Mouse (Mus musculus) neural tube, embryonic 14.5 days (tissue): ENCODE measurements around the gene Phactr3. TPM values are rescaled to one million over a fixed set of nuclear protein-coding genes. Genes with fewer than 3 reads are reported as not detected.

ENCODE experiments used
- ATAC-seq: fragments of 200-750 bp; cut with Nextera tagmentation; 2 replicates; pipeline ENCODE4 v1.8.0; 2017; ENCODE audit warnings: low read depth, mild to moderate bottlenecking, moderate TSS enrichment, moderate library complexity
- H3K27ac ChIP-seq: fragments of 300-500 bp; sonication (generic); 2 replicates; pipeline ENCODE4 v1.5.1; 2014; ENCODE audit warnings: low read depth, mild to moderate bottlenecking, control low read depth, low read length, moderate library complexity, mixed read lengths
- H3K27me3 ChIP-seq: fragments of 300-500 bp; sonication (generic); 2 replicates; pipeline ENCODE4 v1.6.1; 2014; ENCODE audit warnings: low read length; ENCODE audit not compliant: control insufficient read depth, insufficient read depth
- H3K36me3 ChIP-seq: fragments of 300-500 bp; sonication (generic); 2 replicates; pipeline ENCODE4 v1.6.1; 2014; ENCODE audit warnings: low read length, mixed read lengths; ENCODE audit not compliant: control insufficient read depth, insufficient read depth
- H3K4me1 ChIP-seq: fragments of 300-500 bp; sonication (generic); 2 replicates; pipeline ENCODE4 v1.6.1; 2014; ENCODE audit warnings: low read length; ENCODE audit not compliant: control insufficient read depth, insufficient read depth
- H3K4me2 ChIP-seq: fragments of 300-500 bp; sonication (generic); 2 replicates; pipeline ENCODE4 v1.6.1; 2014; ENCODE audit warnings: mild to moderate bottlenecking, low read depth, low read length, control low read depth
- H3K4me3 ChIP-seq: fragments of 300-500 bp; sonication (generic); 2 replicates; pipeline ENCODE4 v1.5.1; 2014; ENCODE audit warnings: low read depth, low read length, control low read depth, mixed read lengths
- H3K9ac ChIP-seq: fragments of 300-500 bp; sonication (generic); replicated peaks from 2 replicates; pipeline ENCODE4 v1.6.1; 2014; ENCODE audit warnings: low read depth, mild to moderate bottlenecking, control low read depth, low read length, mixed read lengths
- H3K9me3 ChIP-seq: fragments of 300-500 bp; sonication (generic); 2 replicates; pipeline ENCODE4 v1.6.1; 2016; ENCODE audit warnings: low read length; ENCODE audit not compliant: control insufficient read depth
- WGBS: fragments of 180-500 bp; shearing (Covaris S2); extraction: QIAGEN DNeasy Blood & Tissue Kit; methylation state at CpG from one replicate; pipeline ENCODE4 v1.1.7; 2014; 5-methylcytosine and 5-hydroxymethylcytosine counted together
- polyA plus RNA-seq: library from polyadenylated mRNA; unstranded; fragments of >200 nt; fragmentation: Nextera tagmentation; extraction: Ambion mirVana; gene quantifications from 2 replicates; pipeline ENCODE4 v1.2.1, GENCODE M21; 2014

The Phactr3 gene
- polyA plus RNA-seq, 1 experiment from 2014 or later: 66.9 TPM

GRCm38 (mm10) chr2:178163981-178164380 lies 45.2 kb downstream of the Phactr3 start:
- H3K4me2 ChIP-seq: no peak overlapping the region
- no peaks in the 10 kb centered on the region for H3K9me3 ChIP-seq
- H3K36me3 ChIP-seq: no peaks in the 10 kb centered on the region
- H3K27ac ChIP-seq: no peak overlapping the region
- H3K4me1 ChIP-seq: no peaks in the 10 kb centered on the region
- H3K4me3 ChIP-seq: no peak overlapping the region
- WGBS: 94% methylated on average over 1 of the region's 1 CpGs
- H3K9ac ChIP-seq: no peak overlapping the region
- ATAC-seq: no peak
- H3K27me3 ChIP-seq: no peaks in the 10 kb centered on the region

- Histone ChIP-seq H3K36me3 (no peaks in the 10 kb centered on the region), H3K27ac (no peak overlapping the region), H3K9me3 (no peaks in the 10 kb centered on the region), H3K9ac (no peak overlapping the region), H3K27me3 (no peaks in the 10 kb centered on the region), H3K4me3 (no peak overlapping the region), H3K4me1 (0 out of 2 replicates have a peak, but pooled peaks cover 2% of the 10 kb centered on the region), H3K4me2 (no peak overlapping the region)
- ATAC-seq: no peak
- WGBS: 86% methylated on average over 10 of the region's 10 CpGs
Measured at GRCm38 (mm10) chr2:178165943-178166342, 47.2 kb downstream of the Phactr3 start.

DNA sequence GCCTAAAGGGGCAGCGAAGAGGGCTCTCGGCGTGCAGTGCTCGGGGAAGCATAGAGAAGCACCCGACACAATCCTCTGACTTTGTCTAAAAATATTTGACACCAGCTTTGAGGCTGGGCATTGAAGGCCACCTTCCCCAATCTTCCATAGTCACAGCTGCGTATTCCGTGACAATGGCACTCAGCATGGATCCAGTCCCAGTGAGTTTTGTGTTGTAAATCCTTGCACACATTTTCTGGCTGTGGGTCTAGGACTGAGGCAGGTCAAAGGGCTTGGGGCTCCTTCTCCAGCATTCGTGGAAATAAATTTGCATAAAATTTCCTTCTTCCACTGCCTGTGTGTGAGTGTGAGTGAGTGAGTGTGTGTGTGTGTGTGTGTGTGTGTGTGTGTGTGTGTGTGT lies 51.2 kb downstream of the Phactr3 start:
- 26% methylated on average over 8 of the region's 8 CpGs for WGBS
- Histone ChIP-seq H3K4me1 (0 out of 2 replicates have a peak, but pooled peaks cover 2% of the 10 kb centered on the region), H3K4me2 (no peak overlapping the region), H3K9ac (no peak overlapping the region), H3K36me3 (no peaks in the 10 kb centered on the region), H3K9me3 (no peaks in the 10 kb centered on the region), H3K27ac (no peak overlapping the region), H3K4me3 (no peak overlapping the region), H3K27me3 (no peaks in the 10 kb centered on the region)
- ATAC-seq: no peak

- H3K4me2 ChIP-seq: no peak overlapping the region
- ATAC-seq: no peak
- no peaks in the 10 kb centered on the region for H3K36me3 ChIP-seq
- no peak overlapping the region for H3K4me3 ChIP-seq
- no peaks in the 10 kb centered on the region for H3K27me3 ChIP-seq
- H3K9me3 ChIP-seq: no peaks in the 10 kb centered on the region
- no peak overlapping the region for H3K27ac ChIP-seq
- WGBS: 68% methylated on average over 2 of the region's 2 CpGs
- no peak overlapping the region for H3K9ac ChIP-seq
- peaks cover 9% of the 10 kb centered on the region; the same call in 1 of the 2 replicates for H3K4me1 ChIP-seq
Measured at GRCm38 (mm10) chr2:178173951-178174350, 55.2 kb downstream of the Phactr3 start.

GRCm38 (mm10) chr2:178175286-178175931 lies 56.6 kb downstream of the Phactr3 start:
- H3K9me3 ChIP-seq: no peaks in the 10 kb centered on the region
- H3K9ac ChIP-seq: peak overlapping the region; percentile 41; the same call in 1 of the 2 replicates
- peak overlapping the region; percentile 20; the same call in 1 of the 2 replicates for H3K4me3 ChIP-seq
- 25% methylated on average over 16 of the region's 16 CpGs for WGBS
- peak; percentile 88 for ATAC-seq
- H3K4me1 ChIP-seq: peaks cover 6% of the 10 kb centered on the region; the same call in 1 of the 2 replicates
- no peaks in the 10 kb centered on the region for H3K27me3 ChIP-seq
- H3K4me2 ChIP-seq: peak overlapping the region; percentile 45
- H3K27ac ChIP-seq: peak overlapping the region; percentile 69
- no peaks in the 10 kb centered on the region for H3K36me3 ChIP-seq

GRCm38 (mm10) chr2:178184251-178184650 lies 65.5 kb downstream of the Phactr3 start:
- 87% methylated on average over 5 of the region's 5 CpGs for WGBS
- H3K27me3 ChIP-seq: no peaks in the 10 kb centered on the region
- H3K4me1 ChIP-seq: no peaks in the 10 kb centered on the region

DNA sequence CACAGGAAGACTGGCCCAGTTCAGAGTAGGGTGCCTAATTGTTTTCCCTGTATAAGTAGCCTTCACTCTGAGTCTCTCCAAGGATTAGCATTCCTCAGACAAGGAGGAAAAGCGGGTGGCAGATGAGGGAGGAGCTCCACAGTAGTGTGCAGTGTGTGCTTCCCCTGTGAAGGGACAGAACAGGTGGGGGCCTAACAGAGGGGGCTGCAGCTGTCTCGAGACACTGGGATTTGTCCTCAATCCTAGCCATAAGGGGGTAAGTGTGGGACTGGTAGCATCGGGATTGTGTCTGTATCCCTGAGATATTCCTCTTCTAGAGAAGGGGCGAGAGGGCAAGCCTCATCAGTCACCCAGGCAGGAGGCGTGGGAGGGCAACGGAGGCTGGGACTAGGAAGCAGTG lies 66.1 kb downstream of the Phactr3 start:
- Histone ChIP-seq H3K36me3 (no peaks in the 10 kb centered on the region), H3K4me2 (no peak overlapping the region), H3K4me3 (no peak overlapping the region), H3K27ac (no peak overlapping the region), H3K9me3 (no peaks in the 10 kb centered on the region), H3K27me3 (no peaks in the 10 kb centered on the region), H3K4me1 (no peaks in the 10 kb centered on the region), H3K9ac (no peak overlapping the region)
- no peak for ATAC-seq
- 67% methylated on average over 6 of the region's 6 CpGs for WGBS

More at GRCm38 (mm10) chr2:178184251-178184650, 65.5 kb downstream of the Phactr3 start:
- no peak for ATAC-seq
- H3K9me3 ChIP-seq: no peaks in the 10 kb centered on the region
- H3K4me2 ChIP-seq: no peak overlapping the region
- H3K4me3 ChIP-seq: no peak overlapping the region
- no peak overlapping the region for H3K27ac ChIP-seq
- H3K36me3 ChIP-seq: no peaks in the 10 kb centered on the region
- H3K9ac ChIP-seq: no peak overlapping the region

DNA sequence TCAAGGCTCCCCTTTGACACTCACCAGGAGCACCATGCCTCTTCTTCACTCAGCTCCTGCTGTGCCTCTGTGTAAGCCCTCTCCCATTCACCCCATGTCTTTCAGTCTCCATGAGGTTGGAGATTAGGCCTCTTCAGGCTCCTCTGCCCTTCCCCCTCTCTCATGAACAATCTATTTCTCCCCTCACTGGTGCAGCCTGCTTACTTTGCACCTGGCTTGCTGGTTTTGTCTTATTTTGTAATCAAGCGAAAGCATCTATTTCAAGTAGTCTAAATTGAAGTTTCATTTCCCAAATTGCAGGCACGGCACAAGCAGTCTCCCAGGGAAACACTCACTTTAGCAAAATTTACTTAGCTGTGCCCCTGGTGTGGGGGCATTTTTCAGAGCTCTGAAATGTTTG lies 70.2 kb downstream of the Phactr3 start:
- no peak overlapping the region for H3K9ac ChIP-seq
- no peak overlapping the region for H3K4me3 ChIP-seq
- H3K4me1 ChIP-seq: peaks cover 7% of the 10 kb centered on the region; the same call in 1 of the 2 replicates
- no peaks in the 10 kb centered on the region for H3K9me3 ChIP-seq
- no peak overlapping the region for H3K27ac ChIP-seq
- 71% methylated on average over 2 of the region's 2 CpGs for WGBS
- H3K4me2 ChIP-seq: no peak overlapping the region
- no peak for ATAC-seq
- no peaks in the 10 kb centered on the region for H3K27me3 ChIP-seq
- H3K36me3 ChIP-seq: no peaks in the 10 kb centered on the region

- Histone ChIP-seq H3K27ac (0 out of 2 replicates have a peak overlapping the region, but pooled peaks have one; percentile 8), H3K36me3 (no peaks in the 10 kb centered on the region), H3K4me2 (no peak overlapping the region), H3K9me3 (no peaks in the 10 kb centered on the region), H3K4me3 (no peak overlapping the region), H3K4me1 (peaks cover 7% of the 10 kb centered on the region; the same call in 1 of the 2 replicates), H3K27me3 (no peaks in the 10 kb centered on the region), H3K9ac (no peak overlapping the region)
- WGBS: 55% methylated on average over 9 of the region's 9 CpGs
- no peak for ATAC-seq
Measured at GRCm38 (mm10) chr2:178192881-178193280, 74.1 kb downstream of the Phactr3 start.
